Mouse (Mus musculus) kidney, adult 2 months (tissue): ENCODE data around the gene Fdxr. TPM values are rescaled to one million over a fixed set of nuclear protein-coding genes. Genes with fewer than 3 reads are reported as not detected.

ENCODE experiments used
- DNase-seq: peaks from one replicate; pipeline ENCODE4 v3.0.0; 2021
- H3K27ac ChIP-seq: fragments of 200-500 bp; 2 replicates; pipeline ENCODE4 v1.5.1; 2012; ENCODE audit warnings: low read depth, low read length, control low read depth, inconsistent platforms; ENCODE audit not compliant: insufficient read depth
- H3K27me3 ChIP-seq: fragments of 200-500 bp; replicated peaks from 2 replicates; pipeline ENCODE4 v1.6.1; 2012; ENCODE audit warnings: mild to moderate bottlenecking, moderate library complexity, low read length, inconsistent platforms; ENCODE audit not compliant: control insufficient read depth, insufficient read depth
- H3K36me3 ChIP-seq: fragments of 200-500 bp; 2 replicates; pipeline ENCODE4 v1.6.1; 2012; ENCODE audit warnings: mild to moderate bottlenecking, moderate library complexity, low read length, inconsistent platforms; ENCODE audit not compliant: control insufficient read depth, insufficient read depth
- H3K4me1 ChIP-seq: fragments of 200-500 bp; 2 replicates; pipeline ENCODE4 v1.6.1; 2011; ENCODE audit warnings: low read length; ENCODE audit not compliant: control insufficient read depth, insufficient read depth
- H3K4me3 ChIP-seq: fragments of 200-500 bp; 2 replicates; pipeline ENCODE4 v1.5.1; 2011; ENCODE audit warnings: mild to moderate bottlenecking, low read depth, low read length, control low read depth; ENCODE audit not compliant: insufficient read depth
- CTCF ChIP-seq: fragments of 200-500 bp; conservative IDR thresholded peaks from 2 replicates; pipeline ENCODE4 v1.5.1; 2011; ENCODE audit warnings: low read depth, mild to moderate bottlenecking, control low read depth, low read length, moderate library complexity, mixed read lengths; ENCODE audit not compliant: insufficient read depth, insufficient read length
- POLR2A ChIP-seq: fragments of 200-500 bp; IDR thresholded peaks from one replicate; pipeline ENCODE4 v1.6.1; 2011; ENCODE audit warnings: low read depth, low read length, control low read depth
- WGBS: fragments of 180-500 bp; shearing (Covaris S2); methylation state at CpG from one replicate; pipeline ENCODE4 v1.1.7; 2018; 5-methylcytosine and 5-hydroxymethylcytosine counted together
- polyA plus RNA-seq: library from polyadenylated mRNA; depleted of rRNA; stranded (reverse); fragments of >200 nt; gene quantifications from 2 replicates; pipeline ENCODE4 v1.2.3, GENCODE M21; 2012

The Fdxr gene
- polyA plus RNA-seq, 1 experiment, result 18.0 TPM

GRCm38 (mm10) chr11:115269330-115270066, 7.4 kb downstream of the Fdxr start:
- Histone ChIP-seq H3K27ac (no peak overlapping the region), H3K4me3 (no peak overlapping the region), H3K36me3 (no peaks in the 10 kb centered on the region), H3K27me3 (peaks cover 2% of the 10 kb centered on the region; the same call in 1 of the 2 replicates), H3K4me1 (no peaks in the 10 kb centered on the region)
- 90% methylated on average over 27 of the region's 27 CpGs for WGBS
- no peak for DNase-seq
- TF ChIP-seq POLR2A (no peak), CTCF (no peak)

- peaks cover 2% of the 10 kb centered on the region; the same call in 1 of the 2 replicates for H3K27me3 ChIP-seq
- H3K36me3 ChIP-seq, result no peaks in the 10 kb centered on the region
- no peak overlapping the region for H3K27ac ChIP-seq
- no peaks in the 10 kb centered on the region for H3K4me1 ChIP-seq
- no peak for DNase-seq
- H3K4me3 ChIP-seq, result no peak overlapping the region
- TF ChIP-seq POLR2A, result no peak
- TF ChIP-seq CTCF, result no peak
- 86% methylated on average over 11 of the region's 11 CpGs for WGBS
Measured at GRCm38 (mm10) chr11:115267958-115268357, 8.9 kb downstream of the Fdxr start.

- peaks cover 2% of the 10 kb centered on the region; the same call in 1 of the 2 replicates for H3K27me3 ChIP-seq
- 9% methylated on average over 47 of the region's 50 CpGs for WGBS
- TF ChIP-seq POLR2A (no peak), CTCF (no peak)
- H3K27ac ChIP-seq, result no peak within 1 kb of the TSS
- DNase-seq, result no peak
- no peaks in the 10 kb centered on the region for H3K4me1 ChIP-seq
- H3K4me3 ChIP-seq, result no peak within 1 kb of the TSS
- no peaks in the 10 kb centered on the region for H3K36me3 ChIP-seq
Measured at GRCm38 (mm10) chr11:115267061-115267883, 9.6 kb downstream of the Fdxr start, which contains the start of gene Grin2c. Grin2c (minus strand) TSS chr11:115267243.

- Histone ChIP-seq H3K36me3 (no peaks in the 10 kb centered on the region), H3K4me1 (no peaks in the 10 kb centered on the region), H3K4me3 (no peak overlapping the region), H3K27me3 (peaks cover 2% of the 10 kb centered on the region; the same call in 1 of the 2 replicates), H3K27ac (no peak overlapping the region)
- DNase-seq, result no peak
- TF ChIP-seq CTCF (no peak), POLR2A (no peak)
- 3% methylated on average over 22 of the region's 22 CpGs for WGBS
Measured at GRCm38 (mm10) chr11:115266400-115266778, 10.5 kb downstream of the Fdxr start.

- H3K27me3 ChIP-seq, result peaks cover 2% of the 10 kb centered on the region; the same call in 1 of the 2 replicates
- no peak overlapping the region for H3K27ac ChIP-seq
- WGBS, result 6% methylated on average over 20 of the region's 20 CpGs
- H3K4me3 ChIP-seq, result no peak overlapping the region
- TF ChIP-seq POLR2A (no peak), CTCF (no peak)
- H3K36me3 ChIP-seq, result no peaks in the 10 kb centered on the region
- no peaks in the 10 kb centered on the region for H3K4me1 ChIP-seq
- DNase-seq, result no peak
Measured at GRCm38 (mm10) chr11:115265771-115266399, 11.0 kb downstream of the Fdxr start.

GRCm38 (mm10) chr11:115264862-115265668, 11.8 kb downstream of the Fdxr start:
- H3K27ac ChIP-seq, result no peak overlapping the region

More at GRCm38 (mm10) chr11:115264862-115265668, 11.8 kb downstream of the Fdxr start:
- H3K4me3 ChIP-seq, result no peak overlapping the region
- 11% methylated on average over 39 of the region's 39 CpGs for WGBS
- peaks cover 2% of the 10 kb centered on the region; the same call in 1 of the 2 replicates for H3K27me3 ChIP-seq
- DNase-seq, result no peak
- H3K36me3 ChIP-seq, result no peaks in the 10 kb centered on the region
- TF ChIP-seq POLR2A, result no peak
- peak; percentile 40 for TF ChIP-seq CTCF
- no peaks in the 10 kb centered on the region for H3K4me1 ChIP-seq
